Mouse (Mus musculus) hindbrain, embryonic 15.5 days (tissue): ENCODE data around the gene Qrfp. TPM values are rescaled to one million over a fixed set of nuclear protein-coding genes. Genes with fewer than 3 reads are reported as not detected.

Experiments used
- ATAC-seq: fragments of 200-750 bp; cut with Nextera tagmentation; 2 replicates; pipeline ENCODE4 v1.8.0; 2017; ENCODE audit warnings: low read depth, moderate number of reproducible peaks, moderate TSS enrichment; ENCODE audit not compliant: low FRiP score
- H3K27ac ChIP-seq: fragments of 300-500 bp; sonication (generic); replicated peaks from 2 replicates; pipeline ENCODE4 v1.5.1; 2015; ENCODE audit warnings: mild to moderate bottlenecking, inconsistent platforms
- H3K27me3 ChIP-seq: fragments of 300-500 bp; sonication (generic); 2 replicates; pipeline ENCODE4 v1.6.1; 2015; ENCODE audit warnings: control low read depth, inconsistent platforms
- H3K36me3 ChIP-seq: fragments of 300-500 bp; sonication (generic); 2 replicates; pipeline ENCODE4 v1.6.1; 2015; ENCODE audit warnings: control low read depth, inconsistent platforms
- H3K4me1 ChIP-seq: fragments of 300-500 bp; sonication (generic); replicated peaks from 2 replicates; pipeline ENCODE4 v1.6.1; 2015; ENCODE audit warnings: control low read depth, inconsistent platforms
- H3K4me2 ChIP-seq: fragments of 300-500 bp; sonication (generic); 2 replicates; pipeline ENCODE4 v1.6.1; 2015; ENCODE audit warnings: moderate library complexity, mild to moderate bottlenecking, inconsistent platforms
- H3K4me3 ChIP-seq: fragments of 300-500 bp; sonication (generic); 2 replicates; pipeline ENCODE4 v1.5.1; 2015; ENCODE audit warnings: mild to moderate bottlenecking, inconsistent platforms
- H3K9ac ChIP-seq: fragments of 300-500 bp; sonication (generic); 2 replicates; pipeline ENCODE4 v1.6.1; 2015; ENCODE audit warnings: inconsistent platforms
- H3K9me3 ChIP-seq: fragments of 300-500 bp; sonication (generic); 2 replicates; pipeline ENCODE4 v1.6.1; 2016; ENCODE audit warnings: control low read depth, inconsistent platforms
- WGBS: fragments of 180-500 bp; shearing (Covaris S2); methylation state at CpG from one replicate; pipeline ENCODE4 v1.1.7; 2015; 5-methylcytosine and 5-hydroxymethylcytosine counted together
- polyA plus RNA-seq: library from polyadenylated mRNA; unstranded; fragments of >200 nt; fragmentation: Nextera tagmentation; extraction: Ambion mirVana; gene quantifications from 2 replicates; pipeline ENCODE4 v1.2.1, GENCODE M21; 2015

The Qrfp gene
- 0.12 TPM in 1 of 2 replicates, not detected in the other for polyA plus RNA-seq

DNA sequence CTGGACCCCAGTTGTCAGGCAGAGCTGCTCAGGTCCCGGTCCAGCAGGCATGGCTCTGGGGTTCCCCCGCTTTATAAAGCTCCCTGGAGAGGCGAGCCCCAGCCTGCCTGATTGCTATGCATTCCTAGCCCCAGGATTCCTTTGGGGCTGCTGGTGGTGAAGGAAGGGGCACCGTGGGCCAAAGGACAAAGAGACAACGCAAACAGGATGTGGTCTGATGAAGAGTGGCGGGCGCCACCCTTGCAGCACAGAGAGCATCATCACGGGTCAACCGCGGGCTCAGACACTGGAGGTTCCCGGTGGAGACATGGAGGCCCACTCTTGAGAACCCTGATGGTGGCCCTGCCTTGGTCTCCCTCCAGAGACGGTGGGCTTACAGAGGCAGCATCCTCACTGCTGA, at the start of gene Qrfp:
Gene Qrfp (minus strand): TSS at position 137 of the 400 bp plus-strand sequence.
- H3K27ac ChIP-seq, result no peak within 1 kb of the TSS
- H3K9ac ChIP-seq, result no peak within 1 kb of the TSS

DNA sequence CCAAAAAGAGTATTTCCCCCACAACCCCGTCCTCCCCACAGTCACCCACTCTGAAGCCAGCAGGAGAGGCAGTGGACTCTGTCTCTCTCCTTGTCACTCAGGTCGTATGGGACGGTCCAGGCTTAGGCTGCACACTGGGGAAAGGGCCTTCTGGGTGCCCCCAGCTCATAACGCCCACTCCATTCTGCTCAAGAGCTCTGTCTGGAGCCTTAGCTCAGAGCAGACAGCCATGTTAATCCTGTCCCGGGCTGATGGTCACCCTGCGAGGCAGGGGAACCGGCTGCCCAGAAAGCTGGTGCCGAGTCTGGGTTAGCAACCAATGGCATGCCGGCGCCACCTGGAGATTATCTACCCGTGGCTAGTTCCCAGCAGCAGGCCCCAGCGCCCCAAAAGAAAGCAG, 48.1 kb upstream of the Qrfp start:
- no peak overlapping the region for H3K27ac ChIP-seq
- no peaks in the 10 kb centered on the region for H3K27me3 ChIP-seq
- H3K4me3 ChIP-seq, result no peak overlapping the region
- H3K36me3 ChIP-seq, result no peaks in the 10 kb centered on the region
- peaks cover 22% of the 10 kb centered on the region for H3K4me1 ChIP-seq
- H3K9ac ChIP-seq, result no peak overlapping the region
- no peaks in the 10 kb centered on the region for H3K9me3 ChIP-seq
- no peak for ATAC-seq
- no peak overlapping the region for H3K4me2 ChIP-seq
- 27% methylated on average over 12 of the region's 12 CpGs for WGBS

More for the DNA sequence above, at the start of gene Qrfp:
- H3K27me3 ChIP-seq, result no peaks in the 10 kb centered on the region
- no peaks in the 10 kb centered on the region for H3K9me3 ChIP-seq
- peaks cover 51% of the 10 kb centered on the region for H3K4me1 ChIP-seq
- ATAC-seq, result no peak
- no peaks in the 10 kb centered on the region for H3K36me3 ChIP-seq
- no peak within 1 kb of the TSS for H3K4me3 ChIP-seq
- WGBS, result 42% methylated on average over 10 of the region's 12 CpGs
- H3K4me2 ChIP-seq, result no peak within 1 kb of the TSS

DNA sequence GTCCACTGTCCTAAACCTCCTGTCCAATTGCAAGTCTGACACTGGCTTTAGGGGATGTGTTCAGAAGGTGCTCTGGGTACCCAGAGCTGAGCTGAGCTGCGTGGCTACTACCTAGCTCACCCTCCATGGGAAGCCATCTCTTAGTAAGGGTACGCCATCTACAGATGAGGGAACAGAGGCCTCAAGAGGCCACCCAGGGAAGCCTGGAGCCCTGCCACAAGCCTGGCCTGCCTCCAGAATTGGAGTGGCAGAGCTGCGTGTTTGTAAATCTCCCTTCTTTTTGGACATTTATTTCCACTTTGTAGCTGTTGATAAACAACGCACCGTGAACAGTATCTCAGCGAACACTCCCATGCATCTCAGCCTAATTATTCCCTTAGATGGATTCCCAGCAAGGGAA, 46.8 kb upstream of the Qrfp start:
- Histone ChIP-seq H3K4me2 (no peak overlapping the region), H3K36me3 (no peaks in the 10 kb centered on the region), H3K9ac (no peak overlapping the region), H3K4me1 (peaks cover 22% of the 10 kb centered on the region), H3K27ac (no peak overlapping the region), H3K9me3 (no peaks in the 10 kb centered on the region), H3K4me3 (no peak overlapping the region), H3K27me3 (no peaks in the 10 kb centered on the region)
- WGBS, result 44% methylated on average over 6 of the region's 6 CpGs
- no peak for ATAC-seq

DNA sequence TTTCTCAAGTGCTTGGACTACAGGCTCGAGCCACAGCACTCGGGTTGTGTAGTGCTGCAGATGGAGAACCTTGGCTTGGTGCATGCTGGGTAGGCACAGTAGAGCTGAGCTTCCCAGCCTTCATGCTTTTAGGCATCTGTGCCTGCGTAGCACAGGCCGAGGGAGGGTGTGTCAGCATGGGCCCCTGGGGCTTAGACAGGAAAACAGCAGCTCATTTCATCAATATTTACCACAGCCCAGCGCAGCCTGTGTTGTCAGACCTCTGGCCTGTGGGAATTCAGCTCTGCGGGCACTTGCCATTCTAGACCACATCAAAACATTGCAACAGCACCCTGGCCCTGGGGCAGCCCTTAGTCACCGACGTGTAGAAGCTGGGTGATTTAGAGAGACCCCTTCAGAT, 45.6 kb upstream of the Qrfp start:
- Histone ChIP-seq H3K27ac (no peak overlapping the region), H3K9ac (no peak overlapping the region), H3K27me3 (no peaks in the 10 kb centered on the region), H3K4me1 (peaks cover 22% of the 10 kb centered on the region), H3K4me3 (no peak overlapping the region), H3K4me2 (no peak overlapping the region), H3K9me3 (no peaks in the 10 kb centered on the region), H3K36me3 (no peaks in the 10 kb centered on the region)
- WGBS, result 66% methylated on average over 8 of the region's 8 CpGs
- ATAC-seq, result no peak

DNA sequence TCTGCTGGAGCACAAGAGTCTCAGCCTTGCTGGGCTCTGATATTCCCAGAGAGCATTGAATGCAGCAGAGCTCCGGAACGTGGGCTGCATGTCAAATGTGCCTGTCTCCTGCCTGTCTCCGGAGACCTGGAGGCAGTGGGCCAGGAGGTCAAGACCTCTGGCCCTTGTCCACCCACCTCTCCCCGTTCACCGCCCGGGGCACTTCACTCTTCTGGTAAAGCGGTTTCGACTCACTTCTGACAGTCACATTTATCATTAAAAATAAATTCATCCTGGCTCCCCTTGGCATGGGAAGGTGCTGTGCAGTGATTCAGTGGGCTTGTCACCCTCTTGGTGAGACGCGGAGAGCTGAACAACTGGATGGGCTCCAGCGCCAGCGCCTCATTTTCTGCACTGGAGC, 39.8 kb upstream of the Qrfp start:
- H3K27ac ChIP-seq, result no peak overlapping the region
- H3K4me2 ChIP-seq, result no peak overlapping the region
- no peak for ATAC-seq
- peaks cover 27% of the 10 kb centered on the region for H3K4me1 ChIP-seq
- no peak overlapping the region for H3K9ac ChIP-seq
- WGBS, result 23% methylated on average over 12 of the region's 12 CpGs
- no peak overlapping the region for H3K4me3 ChIP-seq
- no peaks in the 10 kb centered on the region for H3K9me3 ChIP-seq
- no peaks in the 10 kb centered on the region for H3K36me3 ChIP-seq
- H3K27me3 ChIP-seq, result peaks cover 21% of the 10 kb centered on the region

GRCm38 (mm10) chr2:31847908-31848307, 37.5 kb upstream of the Qrfp start:
- Histone ChIP-seq H3K27me3 (peaks cover 37% of the 10 kb centered on the region), H3K4me3 (no peak overlapping the region), H3K9me3 (no peaks in the 10 kb centered on the region), H3K4me1 (peaks cover 32% of the 10 kb centered on the region), H3K27ac (no peak overlapping the region), H3K9ac (no peak overlapping the region), H3K36me3 (no peaks in the 10 kb centered on the region), H3K4me2 (no peak overlapping the region)
- ATAC-seq, result no peak; the same call in 1 of the 2 replicates
- WGBS, result 24% methylated on average over 6 of the region's 6 CpGs

GRCm38 (mm10) chr2:31846692-31847660, 36.6 kb upstream of the Qrfp start:
- H3K4me3 ChIP-seq, result peak overlapping the region; percentile 52
- H3K36me3 ChIP-seq, result no peaks in the 10 kb centered on the region
- 4% methylated on average over 35 of the region's 35 CpGs for WGBS
- ATAC-seq, result no peak
- H3K9me3 ChIP-seq, result no peaks in the 10 kb centered on the region
- H3K27ac ChIP-seq, result no peak overlapping the region
- peaks cover 32% of the 10 kb centered on the region for H3K4me1 ChIP-seq
- H3K4me2 ChIP-seq, result peak overlapping the region; percentile 95
- peaks cover 37% of the 10 kb centered on the region for H3K27me3 ChIP-seq
- peak overlapping the region; percentile 53 for H3K9ac ChIP-seq

DNA sequence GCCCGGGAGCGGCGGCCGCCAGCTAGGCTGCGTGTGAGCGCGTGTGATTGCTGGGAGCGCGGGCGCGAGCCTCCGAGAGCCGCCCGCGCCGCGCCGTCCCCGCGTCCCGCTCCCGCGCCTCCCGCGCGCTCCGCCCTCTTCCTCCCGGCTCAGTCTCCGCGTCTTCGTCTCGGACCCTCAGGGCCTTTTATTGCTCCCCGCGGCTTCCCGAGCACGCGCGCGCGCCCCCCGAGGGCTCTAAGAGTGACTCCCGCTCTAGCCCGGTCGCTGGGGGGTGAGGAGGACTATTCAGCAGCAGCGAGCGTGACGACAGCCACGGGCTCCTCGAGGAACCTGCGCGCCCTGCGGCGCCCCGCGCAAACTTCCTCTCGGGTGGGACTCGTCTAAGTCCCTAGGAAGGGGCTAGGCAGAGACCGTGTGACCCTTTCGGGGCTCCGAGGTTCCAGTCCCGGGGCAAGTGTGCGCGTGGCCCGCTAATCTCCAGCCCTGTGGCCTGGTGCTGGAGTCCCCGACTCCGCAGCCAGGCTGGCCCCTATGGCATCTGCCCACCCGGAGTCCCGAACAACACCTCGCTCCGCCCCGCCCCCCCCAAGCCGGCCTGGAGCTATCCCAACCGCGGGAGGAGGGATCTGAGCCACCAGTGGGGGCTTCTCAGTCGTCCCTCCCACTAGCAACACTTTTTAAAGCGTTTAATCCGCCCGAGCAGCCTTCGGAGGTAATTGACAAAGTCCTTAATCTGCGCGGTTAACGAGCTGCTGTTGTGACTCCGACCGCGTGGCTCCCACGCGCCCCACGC, 35.7 kb upstream of the Qrfp start, which contains the start of gene Fibcd1:
Gene Fibcd1 (minus strand): TSS at position 110 of the 796 bp plus-strand sequence.
- ATAC-seq, result peak; percentile 33; the same call in 1 of the 2 replicates
- Histone ChIP-seq H3K36me3 (no peaks in the 10 kb centered on the region), H3K4me2 (peak within 1 kb of the TSS; percentile 95), H3K9me3 (no peaks in the 10 kb centered on the region), H3K4me1 (peaks cover 32% of the 10 kb centered on the region), H3K27ac (no peak within 1 kb of the TSS), H3K4me3 (peak within 1 kb of the TSS; percentile 52), H3K9ac (peak within 1 kb of the TSS; percentile 53), H3K27me3 (peaks cover 37% of the 10 kb centered on the region)
- under 1% methylated on average over 67 of the region's 88 CpGs for WGBS

- H3K4me3 ChIP-seq, result peak overlapping the region; percentile 52
- H3K9me3 ChIP-seq, result no peaks in the 10 kb centered on the region
- H3K27me3 ChIP-seq, result peaks cover 37% of the 10 kb centered on the region
- 2% methylated on average over 20 of the region's 26 CpGs for WGBS
- H3K27ac ChIP-seq, result no peak overlapping the region
- no peaks in the 10 kb centered on the region for H3K36me3 ChIP-seq
- peaks cover 32% of the 10 kb centered on the region for H3K4me1 ChIP-seq
- H3K4me2 ChIP-seq, result peak overlapping the region; percentile 95
- H3K9ac ChIP-seq, result peak overlapping the region; percentile 53
- no peak for ATAC-seq
These were observed 35.1 kb upstream of the Qrfp start for GRCm38 (mm10) chr2:31845512-31845895.

- Histone ChIP-seq H3K9me3 (no peaks in the 10 kb centered on the region), H3K27ac (no peak overlapping the region), H3K4me2 (peak overlapping the region; percentile 95), H3K4me1 (peaks cover 27% of the 10 kb centered on the region), H3K9ac (no peak overlapping the region), H3K27me3 (peaks cover 37% of the 10 kb centered on the region), H3K4me3 (peak overlapping the region; percentile 52; the same call in 1 of the 2 replicates), H3K36me3 (no peaks in the 10 kb centered on the region)
- 0 out of 2 replicates have a peak, but pooled peaks have one; percentile 28 for ATAC-seq
- 2% methylated on average over 10 of the region's 10 CpGs for WGBS
These were observed 34.4 kb upstream of the Qrfp start for GRCm38 (mm10) chr2:31844729-31845136.

DNA sequence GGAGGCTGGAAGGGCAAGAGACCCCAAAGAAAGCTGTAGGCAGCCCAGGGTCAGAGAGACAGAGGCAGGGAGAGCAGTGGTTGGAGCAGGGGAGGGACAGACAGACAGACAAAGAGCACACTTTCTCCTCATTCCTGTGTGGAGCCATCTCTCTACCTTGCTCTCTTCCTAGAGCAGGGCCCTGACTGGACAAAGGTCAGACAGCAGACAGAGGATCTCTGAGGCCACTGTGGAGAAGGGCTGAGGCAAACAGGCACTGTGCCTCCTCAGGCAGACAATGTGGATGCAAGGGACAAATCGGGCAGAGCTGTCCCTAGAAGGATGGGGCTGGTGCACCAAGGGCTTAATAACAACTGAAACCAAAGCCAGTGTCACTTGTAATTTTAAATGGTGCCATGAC, 28.5 kb upstream of the Qrfp start:
- H3K27me3 ChIP-seq, result peaks cover 4% of the 10 kb centered on the region; the same call in 1 of the 2 replicates
- no peak overlapping the region for H3K27ac ChIP-seq
- H3K4me1 ChIP-seq, result peaks cover 3% of the 10 kb centered on the region; the same call in 1 of the 2 replicates
- no peaks in the 10 kb centered on the region for H3K36me3 ChIP-seq
- no peak overlapping the region for H3K4me3 ChIP-seq
- H3K4me2 ChIP-seq, result no peak overlapping the region
- ATAC-seq, result no peak
- no peaks in the 10 kb centered on the region for H3K9me3 ChIP-seq
- 53% methylated on average over 1 of the region's 1 CpGs for WGBS
- no peak overlapping the region for H3K9ac ChIP-seq

DNA sequence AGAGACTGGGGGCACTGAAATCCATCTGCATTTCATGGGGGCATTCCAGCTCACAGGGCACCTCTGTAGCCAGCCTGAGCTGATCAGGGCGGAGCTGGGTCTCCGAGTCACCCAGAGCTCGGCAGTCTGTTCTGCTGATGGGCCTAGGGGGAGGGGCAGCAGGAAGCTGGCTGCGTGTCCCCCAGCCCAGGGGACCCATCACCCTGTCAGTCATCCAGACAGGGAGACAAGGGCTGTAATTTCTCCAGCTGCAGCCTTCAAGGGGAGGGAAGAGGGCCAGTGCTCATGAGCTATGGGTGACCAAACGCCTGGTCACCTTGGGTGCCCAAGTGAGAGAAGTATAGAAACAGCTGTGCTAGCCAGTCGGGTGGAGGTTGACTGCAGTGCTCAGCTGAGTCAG, 26.6 kb upstream of the Qrfp start:
- H3K27me3 ChIP-seq, result no peaks in the 10 kb centered on the region
- no peak overlapping the region for H3K4me3 ChIP-seq
- WGBS, result 34% methylated on average over 6 of the region's 6 CpGs
- no peaks in the 10 kb centered on the region for H3K36me3 ChIP-seq
- H3K4me1 ChIP-seq, result peaks cover 3% of the 10 kb centered on the region; the same call in 1 of the 2 replicates
- no peak overlapping the region for H3K9ac ChIP-seq
- H3K4me2 ChIP-seq, result no peak overlapping the region
- ATAC-seq, result no peak
- H3K9me3 ChIP-seq, result no peaks in the 10 kb centered on the region
- no peak overlapping the region for H3K27ac ChIP-seq
